Mouse (Mus musculus) spleen, postnatal 4 days (tissue): Measurements from ENCODE around the gene Evi5l.
"Not testable (repeated sequence)": the region's sequence is repeated elsewhere in the genome, so short reads cannot be mapped to it uniquely, and the experiment has no call there.

Experiments used
- DNase-seq, 2 experiments: peaks; one replicate each; pipeline ENCODE4 v3.0.0; 2022; ENCODE audit warnings: low spot score in 2 of 2

The Evi5l gene

GRCm38 (mm10) chr8:4238434-4239192 lies 72.2 kb downstream of the Evi5l start, which contains the start of the genes Map2k7 and Gm49320:
Gene Map2k7, plus strand, starts transcription at chr8:4238740.
Gene Gm49320, plus strand, starts transcription at chr8:4238865.
- DNase-seq: peak; percentile 99

- DNase-seq: no peak
These were observed 73.0 kb downstream of the Evi5l start for GRCm38 (mm10) chr8:4239193-4239890.

GRCm38 (mm10) chr8:4245061-4245460 lies 78.7 kb downstream of the Evi5l start:
- no peak for DNase-seq

GRCm38 (mm10) chr8:4245737-4246136 lies 79.4 kb downstream of the Evi5l start:
- DNase-seq: no peak

GRCm38 (mm10) chr8:4247241-4247640 lies 80.9 kb downstream of the Evi5l start:
- DNase-seq: no peak

- no peak for DNase-seq
These were observed 81.7 kb downstream of the Evi5l start, which contains the start of gene Tgfbr3l for GRCm38 (mm10) chr8:4247951-4248540. Gene Tgfbr3l, plus strand, starts transcription at chr8:4248214.

GRCm38 (mm10) chr8:4249213-4249612 lies 82.8 kb downstream of the Evi5l start:
- no peak for DNase-seq

GRCm38 (mm10) chr8:4250306-4250970 lies 84.1 kb downstream of the Evi5l start:
- peak; percentile 84 to 95 for DNase-seq

- no peak for DNase-seq
These were observed 85.9 kb downstream of the Evi5l start for GRCm38 (mm10) chr8:4252116-4252760.

- peak; percentile 95 to 98 for DNase-seq
These were observed 86.8 kb downstream of the Evi5l start, which contains the start of gene Snapc2 for GRCm38 (mm10) chr8:4252934-4253841. Gene Snapc2, plus strand, starts transcription at chr8:4253080.

- DNase-seq: no peak
These were observed 87.6 kb downstream of the Evi5l start for GRCm38 (mm10) chr8:4254001-4254400.

- DNase-seq: not testable (repeated sequence)
These were observed 89.1 kb downstream of the Evi5l start for GRCm38 (mm10) chr8:4255471-4255870.

GRCm38 (mm10) chr8:4256911-4257310 lies 90.5 kb downstream of the Evi5l start:
- DNase-seq: no peak

- DNase-seq: no peak
These were observed 91.0 kb downstream of the Evi5l start for GRCm38 (mm10) chr8:4257350-4257749.

- DNase-seq: peak; percentile 84 to 95
These were observed 91.9 kb downstream of the Evi5l start for GRCm38 (mm10) chr8:4258233-4258632.

GRCm38 (mm10) chr8:4258678-4259077 lies 92.3 kb downstream of the Evi5l start:
- no peak for DNase-seq

- peak; percentile 95 to 98 for DNase-seq
These were observed 92.9 kb downstream of the Evi5l start, which contains the start of gene Ctxn1 for GRCm38 (mm10) chr8:4259125-4259804. Gene Ctxn1, minus strand, starts transcription at chr8:4259274.

GRCm38 (mm10) chr8:4259805-4260170 lies 93.4 kb downstream of the Evi5l start:
- DNase-seq: no peak
